Mouse (Mus musculus): Measurements from ENCODE around the gene Cfap126.

DNA sequence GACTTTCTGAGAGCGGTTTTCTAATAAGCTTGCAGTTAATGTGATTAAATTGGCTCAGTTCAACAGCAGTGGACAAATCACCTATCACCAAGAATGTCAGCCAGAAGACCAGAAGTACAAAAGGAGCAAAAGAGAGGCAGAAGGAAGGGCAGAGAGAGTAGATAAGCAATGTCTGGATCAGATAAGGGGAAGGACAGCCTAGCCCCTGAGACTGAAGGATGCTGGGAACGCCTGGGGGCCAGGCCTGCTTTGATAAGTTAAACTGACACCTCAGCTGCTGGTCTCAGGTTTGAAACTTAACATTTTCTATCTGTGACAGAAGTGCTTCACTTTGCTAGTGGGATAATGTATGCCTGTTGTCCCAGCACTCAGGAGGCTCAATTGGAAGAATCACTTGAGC is 16.1 kb upstream of the Cfap126 start:
- TF ChIP-seq CTCF (IDR thresholded peaks at IDR 0.05; ENCODE audit: insufficient read depth, low read length) (no peak), POLR2A (IDR thresholded peaks at IDR 0.05; ENCODE audit: borderline replicate concordance, extremely low read depth, low read depth, low read length) (no peak)
